Mouse (Mus musculus): ENCODE data around the gene 1700123O20Rik. TPM values are rescaled to one million over a fixed set of nuclear protein-coding genes. Genes with fewer than 3 reads are reported as not detected.
A peak's percentile ranks its signal among the peaks of the same experiment; 100 is the strongest.

1700123O20Rik gene
- polyA plus RNA-seq, 1 experiment = 47.0 TPM

- Histone ChIP-seq H3K36me3 (ENCODE audit: control insufficient read depth, insufficient read depth, low read length) (no peaks in the 10 kb centered on the region), H3K4me1 (ENCODE audit: control insufficient read depth, insufficient read depth, low read length) (peaks cover 17% of the 10 kb centered on the region), H3K27me3 (ENCODE audit: control insufficient read depth, insufficient read depth, low read length) (no peaks in the 10 kb centered on the region), H3K4me3 (ENCODE audit: control insufficient read depth, low read depth, low read length) (peak within 1 kb of the TSS; percentile 23), H3K27ac (ENCODE audit: control insufficient read depth, insufficient read depth, low read depth, low read length) (peak within 1 kb of the TSS; percentile 16; the same call in 1 of the 2 replicates)
- no peak for TF ChIP-seq CTCF (IDR thresholded peaks at IDR 0.05; ENCODE audit: control insufficient read depth, insufficient read depth, insufficient replicate concordance, low read depth, low read length)
Observed at GRCm38 (mm10) chr14:54712074-54712473, 26.1 kb downstream of the 1700123O20Rik start, which contains the start of gene Cebpe. Cebpe (minus strand) TSS chr14:54712174.

- no peak for TF ChIP-seq CTCF (IDR thresholded peaks at IDR 0.05; ENCODE audit: control insufficient read depth, insufficient read depth, insufficient replicate concordance, low read depth, low read length)
- TF ChIP-seq POLR2A (IDR thresholded peaks at IDR 0.05; ENCODE audit: control insufficient read depth, low read depth, low read length) = no peak
- peaks cover 17% of the 10 kb centered on the region for H3K4me1 ChIP-seq (ENCODE audit: control insufficient read depth, insufficient read depth, low read length)
- peak overlapping the region; percentile 16; the same call in 1 of the 2 replicates for H3K27ac ChIP-seq (ENCODE audit: control insufficient read depth, insufficient read depth, low read depth, low read length)
- no peak overlapping the region for H3K4me3 ChIP-seq (ENCODE audit: control insufficient read depth, low read depth, low read length)
- H3K36me3 ChIP-seq (ENCODE audit: control insufficient read depth, insufficient read depth, low read length) = no peaks in the 10 kb centered on the region
- no peaks in the 10 kb centered on the region for H3K27me3 ChIP-seq (ENCODE audit: control insufficient read depth, insufficient read depth, low read length)
Observed at GRCm38 (mm10) chr14:54712861-54713260, 26.8 kb downstream of the 1700123O20Rik start.

GRCm38 (mm10) chr14:54714121-54714520 lies 28.1 kb downstream of the 1700123O20Rik start:
- no peak overlapping the region; the same call in 1 of the 2 replicates for H3K4me3 ChIP-seq (ENCODE audit: control insufficient read depth, low read depth, low read length)
- no peak for TF ChIP-seq CTCF (IDR thresholded peaks at IDR 0.05; ENCODE audit: control insufficient read depth, insufficient read depth, insufficient replicate concordance, low read depth, low read length)
- TF ChIP-seq POLR2A (IDR thresholded peaks at IDR 0.05; ENCODE audit: control insufficient read depth, low read depth, low read length) = no peak
- no peaks in the 10 kb centered on the region for H3K36me3 ChIP-seq (ENCODE audit: control insufficient read depth, insufficient read depth, low read length)
- no peak overlapping the region for H3K27ac ChIP-seq (ENCODE audit: control insufficient read depth, insufficient read depth, low read depth, low read length)
- H3K4me1 ChIP-seq (ENCODE audit: control insufficient read depth, insufficient read depth, low read length) = peaks cover 17% of the 10 kb centered on the region
- no peaks in the 10 kb centered on the region for H3K27me3 ChIP-seq (ENCODE audit: control insufficient read depth, insufficient read depth, low read length)

- H3K27ac ChIP-seq (ENCODE audit: control insufficient read depth, insufficient read depth, low read depth, low read length) = no peak overlapping the region
- no peaks in the 10 kb centered on the region for H3K27me3 ChIP-seq (ENCODE audit: control insufficient read depth, insufficient read depth, low read length)
- TF ChIP-seq POLR2A (IDR thresholded peaks at IDR 0.05; ENCODE audit: control insufficient read depth, low read depth, low read length) (no peak), CTCF (IDR thresholded peaks at IDR 0.05; ENCODE audit: control insufficient read depth, insufficient read depth, insufficient replicate concordance, low read depth, low read length) (no peak)
- no peak overlapping the region for H3K4me3 ChIP-seq (ENCODE audit: control insufficient read depth, low read depth, low read length)
- H3K36me3 ChIP-seq (ENCODE audit: control insufficient read depth, insufficient read depth, low read length) = no peaks in the 10 kb centered on the region
- H3K4me1 ChIP-seq (ENCODE audit: control insufficient read depth, insufficient read depth, low read length) = peaks cover 17% of the 10 kb centered on the region
Observed at GRCm38 (mm10) chr14:54714617-54715081, 28.6 kb downstream of the 1700123O20Rik start.

GRCm38 (mm10) chr14:54715402-54715801 lies 29.4 kb downstream of the 1700123O20Rik start:
- Histone ChIP-seq H3K27ac (ENCODE audit: control insufficient read depth, insufficient read depth, low read depth, low read length) (no peak overlapping the region), H3K27me3 (ENCODE audit: control insufficient read depth, insufficient read depth, low read length) (no peaks in the 10 kb centered on the region), H3K36me3 (ENCODE audit: control insufficient read depth, insufficient read depth, low read length) (no peaks in the 10 kb centered on the region), H3K4me1 (ENCODE audit: control insufficient read depth, insufficient read depth, low read length) (peaks cover 17% of the 10 kb centered on the region), H3K4me3 (ENCODE audit: control insufficient read depth, low read depth, low read length) (no peak overlapping the region)
- no peak for TF ChIP-seq POLR2A (IDR thresholded peaks at IDR 0.05; ENCODE audit: control insufficient read depth, low read depth, low read length)
- TF ChIP-seq CTCF (IDR thresholded peaks at IDR 0.05; ENCODE audit: control insufficient read depth, insufficient read depth, insufficient replicate concordance, low read depth, low read length) = no peak

- no peaks in the 10 kb centered on the region for H3K36me3 ChIP-seq (ENCODE audit: control insufficient read depth, insufficient read depth, low read length)
- no peaks in the 10 kb centered on the region for H3K4me1 ChIP-seq (ENCODE audit: control insufficient read depth, insufficient read depth, low read length)
- no peak overlapping the region for H3K27ac ChIP-seq (ENCODE audit: control insufficient read depth, insufficient read depth, low read depth, low read length)
- no peaks in the 10 kb centered on the region for H3K27me3 ChIP-seq (ENCODE audit: control insufficient read depth, insufficient read depth, low read length)
- TF ChIP-seq CTCF (IDR thresholded peaks at IDR 0.05; ENCODE audit: control insufficient read depth, insufficient read depth, insufficient replicate concordance, low read depth, low read length) (no peak), POLR2A (IDR thresholded peaks at IDR 0.05; ENCODE audit: control insufficient read depth, low read depth, low read length) (no peak)
- H3K4me3 ChIP-seq (ENCODE audit: control insufficient read depth, low read depth, low read length) = no peak overlapping the region
Observed at GRCm38 (mm10) chr14:54720041-54720440, 34.0 kb downstream of the 1700123O20Rik start.

- Histone ChIP-seq H3K36me3 (ENCODE audit: control insufficient read depth, insufficient read depth, low read length) (no peaks in the 10 kb centered on the region), H3K27me3 (ENCODE audit: control insufficient read depth, insufficient read depth, low read length) (no peaks in the 10 kb centered on the region), H3K4me3 (ENCODE audit: control insufficient read depth, low read depth, low read length) (no peak overlapping the region), H3K4me1 (ENCODE audit: control insufficient read depth, insufficient read depth, low read length) (no peaks in the 10 kb centered on the region), H3K27ac (ENCODE audit: control insufficient read depth, insufficient read depth, low read depth, low read length) (no peak overlapping the region)
- TF ChIP-seq POLR2A (IDR thresholded peaks at IDR 0.05; ENCODE audit: control insufficient read depth, low read depth, low read length) = no peak
Observed at GRCm38 (mm10) chr14:54720654-54721350, 34.8 kb downstream of the 1700123O20Rik start.
